Mouse (Mus musculus) midbrain, embryonic 14.5 days (tissue): ENCODE measurements at regions not wholly inside any gene's neighbourhood (a gene's known extent, or its start where the extent isn't known, plus 50 kb on each side); places are given as distances from the start of the nearest gene placed in this dataset.

ENCODE experiments used
- ATAC-seq: fragments of 200-750 bp; cut with Nextera tagmentation; 2 replicates; pipeline ENCODE4 v1.8.0; 2017; ENCODE audit warnings: moderate number of reproducible peaks, moderate library complexity; ENCODE audit not compliant: low FRiP score, low TSS enrichment
- DNase-seq: peaks from one replicate; pipeline ENCODE4 v3.0.0-alpha.2; 2015
- H3K27ac ChIP-seq: fragments of 300-500 bp; sonication (generic); replicated peaks from 2 replicates; pipeline ENCODE4 v1.5.1; 2014; ENCODE audit warnings: mild to moderate bottlenecking, low read depth, low read length, moderate library complexity
- H3K27me3 ChIP-seq: fragments of 300-500 bp; sonication (generic); 2 replicates; pipeline ENCODE4 v1.6.1; 2014; ENCODE audit warnings: low read length, control low read depth, mixed read lengths; ENCODE audit not compliant: control insufficient read depth, insufficient read depth
- H3K36me3 ChIP-seq: fragments of 300-500 bp; sonication (generic); 2 replicates; pipeline ENCODE4 v1.6.1; 2014; ENCODE audit warnings: low read length, control low read depth; ENCODE audit not compliant: control insufficient read depth, insufficient read depth
- H3K4me1 ChIP-seq: fragments of 300-500 bp; sonication (generic); 2 replicates; pipeline ENCODE4 v1.6.1; 2014; ENCODE audit warnings: mild to moderate bottlenecking, antibody characterized with exemption, low read length, control low read depth; ENCODE audit not compliant: control insufficient read depth, insufficient read depth
- H3K4me2 ChIP-seq: fragments of 300-500 bp; sonication (generic); 2 replicates; pipeline ENCODE4 v1.6.1; 2014; ENCODE audit warnings: mild to moderate bottlenecking, low read length, moderate library complexity
- H3K4me3 ChIP-seq: fragments of 300-500 bp; sonication (generic); replicated peaks from 2 replicates; pipeline ENCODE4 v1.5.1; 2014; ENCODE audit warnings: low read depth, low read length
- H3K9ac ChIP-seq: fragments of 300-500 bp; sonication (generic); replicated peaks from 2 replicates; pipeline ENCODE4 v1.6.1; 2014; ENCODE audit warnings: mild to moderate bottlenecking, low read length, moderate library complexity
- H3K9me3 ChIP-seq: fragments of 300-500 bp; sonication (generic); 2 replicates; pipeline ENCODE4 v1.6.1; 2016; ENCODE audit warnings: low read length, control low read depth, mixed read lengths; ENCODE audit not compliant: control insufficient read depth
- WGBS: fragments of 180-500 bp; shearing (Covaris S2); extraction: QIAGEN DNeasy Blood & Tissue Kit; methylation state at CpG from one replicate; pipeline ENCODE4 v1.1.7; 2014; 5-methylcytosine and 5-hydroxymethylcytosine counted together

GRCm38 (mm10) chr16:72152920-72153319, 155.2 kb upstream of the Robo1 start:
- no peak for ATAC-seq
- Histone ChIP-seq H3K9me3 (no peaks in the 10 kb centered on the region), H3K27ac (no peak overlapping the region), H3K4me2 (no peak overlapping the region), H3K4me3 (no peak overlapping the region), H3K36me3 (no peaks in the 10 kb centered on the region), H3K27me3 (no peaks in the 10 kb centered on the region), H3K4me1 (no peaks in the 10 kb centered on the region), H3K9ac (no peak overlapping the region)
- WGBS: 71% methylated on average over 2 of the region's 2 CpGs
- no peak for DNase-seq

DNA sequence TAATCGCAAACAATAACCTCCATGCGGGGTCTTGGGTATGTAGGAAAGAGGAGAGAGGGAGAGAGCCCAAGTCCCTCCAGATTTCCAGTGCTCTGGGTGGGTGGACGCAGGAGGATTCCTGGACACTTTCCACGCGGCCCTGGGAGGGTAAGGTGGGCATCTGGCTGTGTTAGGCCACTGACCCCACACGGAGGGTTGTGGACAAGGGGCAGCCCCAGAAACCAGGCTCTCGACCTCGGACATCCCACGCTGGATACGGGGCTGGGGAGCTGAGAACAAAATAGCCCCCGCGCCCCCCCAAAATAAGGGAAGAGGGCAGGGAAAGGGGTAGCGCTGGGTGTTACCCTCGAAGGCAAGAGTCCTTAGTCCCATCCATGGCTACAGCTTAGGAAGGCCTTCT, 150.2 kb upstream of the Robo1 start:
- H3K27ac ChIP-seq: no peak overlapping the region
- 93% methylated on average over 14 of the region's 14 CpGs for WGBS

GRCm38 (mm10) chr16:72159411-72159810, 148.7 kb upstream of the Robo1 start:
- no peak overlapping the region for H3K4me3 ChIP-seq
- WGBS: 95% methylated on average over 4 of the region's 4 CpGs
- no peak for DNase-seq

More for the DNA sequence above, 150.2 kb upstream of the Robo1 start:
- ATAC-seq (no peak), DNase-seq (no peak)
- H3K9ac ChIP-seq: no peak overlapping the region
- H3K4me1 ChIP-seq: no peaks in the 10 kb centered on the region
- no peak overlapping the region for H3K4me3 ChIP-seq
- no peaks in the 10 kb centered on the region for H3K9me3 ChIP-seq
- H3K4me2 ChIP-seq: no peak overlapping the region
- no peaks in the 10 kb centered on the region for H3K27me3 ChIP-seq
- H3K36me3 ChIP-seq: no peaks in the 10 kb centered on the region

GRCm38 (mm10) chr16:72175727-72176126, 132.4 kb upstream of the Robo1 start:
- Histone ChIP-seq H3K9ac (no peak overlapping the region), H3K4me3 (no peak overlapping the region), H3K4me1 (no peaks in the 10 kb centered on the region), H3K27me3 (no peaks in the 10 kb centered on the region), H3K9me3 (no peaks in the 10 kb centered on the region), H3K4me2 (no peak overlapping the region), H3K36me3 (no peaks in the 10 kb centered on the region), H3K27ac (no peak overlapping the region)
- ATAC-seq (no peak), DNase-seq (no peak)
- 90% methylated on average over 5 of the region's 5 CpGs for WGBS

More at GRCm38 (mm10) chr16:72159411-72159810, 148.7 kb upstream of the Robo1 start:
- H3K27me3 ChIP-seq: no peaks in the 10 kb centered on the region
- no peaks in the 10 kb centered on the region for H3K36me3 ChIP-seq
- ATAC-seq: no peak
- H3K9ac ChIP-seq: no peak overlapping the region
- no peak overlapping the region for H3K4me2 ChIP-seq
- no peaks in the 10 kb centered on the region for H3K9me3 ChIP-seq
- H3K27ac ChIP-seq: no peak overlapping the region
- H3K4me1 ChIP-seq: no peaks in the 10 kb centered on the region

DNA sequence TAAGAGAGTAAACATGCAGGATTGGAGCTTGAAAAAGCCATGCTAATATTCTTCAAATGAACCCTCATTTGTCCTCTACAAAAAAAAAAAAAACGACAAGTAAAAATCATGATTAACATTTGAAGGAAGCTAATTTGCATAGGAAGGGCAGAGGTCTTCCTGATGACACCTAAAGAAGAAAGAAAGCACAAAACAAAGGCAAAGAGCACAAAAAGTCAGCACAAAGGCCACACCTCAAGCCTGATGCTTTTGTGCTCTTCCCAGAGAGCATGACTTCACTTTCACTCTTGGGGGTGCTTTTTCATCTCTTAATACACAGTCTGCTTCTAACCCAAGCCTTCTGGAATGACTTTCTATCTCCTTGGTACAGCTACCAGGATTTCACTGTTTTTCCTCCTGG, 113.8 kb upstream of the Robo1 start:
- H3K4me3 ChIP-seq: no peak overlapping the region
- H3K4me2 ChIP-seq: no peak overlapping the region
- ATAC-seq: no peak
- no peak overlapping the region for H3K27ac ChIP-seq
- H3K4me1 ChIP-seq: no peaks in the 10 kb centered on the region
- no peaks in the 10 kb centered on the region for H3K36me3 ChIP-seq
- no peak for DNase-seq
- no peaks in the 10 kb centered on the region for H3K27me3 ChIP-seq
- WGBS: 0% methylated on average over 1 of the region's 1 CpGs
- H3K9ac ChIP-seq: no peak overlapping the region
- no peaks in the 10 kb centered on the region for H3K9me3 ChIP-seq

GRCm38 (mm10) chr16:72215360-72216013, 92.6 kb upstream of the Robo1 start:
- Histone ChIP-seq H3K4me2 (peak overlapping the region; percentile 47), H3K9me3 (no peaks in the 10 kb centered on the region), H3K27me3 (no peaks in the 10 kb centered on the region), H3K27ac (peak overlapping the region; percentile 83), H3K36me3 (no peaks in the 10 kb centered on the region), H3K9ac (peak overlapping the region; percentile 55), H3K4me3 (peak overlapping the region; percentile 19; the same call in 1 of the 2 replicates), H3K4me1 (no peaks in the 10 kb centered on the region)
- DNase-seq (peak; percentile 94), ATAC-seq (peak; percentile 31; the same call in 1 of the 2 replicates)
- WGBS: 29% methylated on average over 15 of the region's 15 CpGs

DNA sequence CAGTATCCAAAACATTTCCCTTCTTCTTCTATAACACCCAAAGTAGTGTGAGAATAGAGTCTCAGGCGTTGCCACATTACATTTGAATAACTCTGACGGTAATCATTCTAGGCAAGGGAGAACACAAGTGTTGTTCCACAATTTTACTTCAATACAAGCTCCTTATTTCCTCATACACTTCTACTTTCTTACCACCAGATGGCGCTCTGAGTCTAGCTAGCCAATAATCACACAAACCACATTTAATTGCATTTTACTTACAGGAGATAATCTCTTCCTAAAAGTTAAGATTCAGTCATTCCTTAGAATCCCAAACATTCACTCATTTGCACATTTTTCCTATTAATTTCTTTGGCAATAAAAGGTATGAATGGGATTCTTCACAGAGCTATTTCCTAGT, 90.1 kb upstream of the Robo1 start:
- WGBS: 5% methylated on average over 3 of the region's 3 CpGs
- H3K9ac ChIP-seq: no peak overlapping the region
- no peak overlapping the region for H3K27ac ChIP-seq
- no peaks in the 10 kb centered on the region for H3K9me3 ChIP-seq
- H3K36me3 ChIP-seq: no peaks in the 10 kb centered on the region
- H3K4me2 ChIP-seq: no peak overlapping the region
- no peak overlapping the region for H3K4me3 ChIP-seq
- H3K4me1 ChIP-seq: peaks cover 9% of the 10 kb centered on the region; the same call in 1 of the 2 replicates
- H3K27me3 ChIP-seq: no peaks in the 10 kb centered on the region
- no peak for ATAC-seq
- DNase-seq: peak; percentile 85

DNA sequence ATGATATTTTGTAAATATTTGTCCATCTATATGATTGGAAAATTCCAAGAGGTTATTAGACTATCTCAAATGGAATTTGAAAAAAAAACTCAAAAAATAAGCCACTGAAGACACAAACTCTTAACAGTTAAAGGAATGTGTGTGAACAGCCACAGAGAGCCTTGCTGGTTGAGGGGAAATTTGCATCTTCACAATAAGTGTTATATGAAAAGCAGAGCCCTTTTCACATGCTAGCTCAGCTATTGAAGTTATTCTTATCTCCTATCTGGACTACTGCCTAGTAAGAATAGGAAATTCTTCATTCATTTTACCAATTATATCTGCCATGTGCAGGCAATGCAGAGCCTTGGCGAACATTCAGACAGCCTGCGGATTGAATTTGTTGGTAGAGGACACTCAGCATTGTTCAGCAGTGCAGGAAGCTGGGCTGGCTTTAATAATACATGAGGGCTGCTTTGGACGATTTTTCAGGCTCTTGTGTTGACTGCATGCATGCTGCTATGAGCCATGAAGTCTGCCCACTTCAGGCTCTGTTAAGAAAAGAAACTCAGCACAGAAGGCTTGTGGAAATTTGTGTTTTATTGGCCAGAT, 86.1 kb upstream of the Robo1 start:
- H3K36me3 ChIP-seq: no peaks in the 10 kb centered on the region
- no peak overlapping the region for H3K4me3 ChIP-seq
- H3K27ac ChIP-seq: peak overlapping the region; percentile 71
- DNase-seq (peak; percentile 88), ATAC-seq (peak; percentile 89)
- 2% methylated on average over 3 of the region's 3 CpGs for WGBS
- H3K4me1 ChIP-seq: peaks cover 13% of the 10 kb centered on the region; the same call in 1 of the 2 replicates
- no peak overlapping the region for H3K9ac ChIP-seq
- 0 out of 2 replicates have a peak overlapping the region, but pooled peaks have one; percentile 12 for H3K4me2 ChIP-seq
- H3K27me3 ChIP-seq: no peaks in the 10 kb centered on the region
- H3K9me3 ChIP-seq: no peaks in the 10 kb centered on the region

DNA sequence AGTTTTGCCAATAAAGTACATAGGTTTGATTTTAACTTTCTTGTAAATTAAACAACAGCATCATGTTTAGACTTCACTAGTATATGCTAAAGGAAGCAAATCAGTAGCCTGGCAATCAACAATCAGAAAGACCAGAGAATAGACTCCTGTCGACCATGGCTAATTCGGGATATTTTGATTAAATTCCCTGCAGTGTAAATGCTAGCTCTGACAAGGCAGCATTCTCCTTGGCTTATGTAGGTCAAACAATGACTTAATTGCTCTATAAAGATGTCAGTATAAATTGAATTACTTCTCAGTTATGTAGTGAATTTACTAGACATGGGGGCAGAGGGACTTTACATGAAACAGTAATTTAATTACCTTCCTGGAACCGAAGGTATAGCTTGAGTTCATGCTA, 84.2 kb upstream of the Robo1 start:
- Histone ChIP-seq H3K9ac (no peak overlapping the region), H3K4me3 (no peak overlapping the region), H3K36me3 (no peaks in the 10 kb centered on the region), H3K4me2 (no peak overlapping the region), H3K9me3 (no peaks in the 10 kb centered on the region), H3K27me3 (no peaks in the 10 kb centered on the region), H3K27ac (no peak overlapping the region), H3K4me1 (peaks cover 13% of the 10 kb centered on the region; the same call in 1 of the 2 replicates)
- DNase-seq (peak; percentile 34), ATAC-seq (no peak)
- WGBS: 13% methylated on average over 3 of the region's 3 CpGs
